Mouse (Mus musculus) activated CD4-positive, CD25-positive, alpha-beta regulatory T cell, adult 4 months (primary cell): ENCODE data around the gene Bad. TPM values are rescaled to one million over a fixed set of nuclear protein-coding genes. Genes with fewer than 3 reads are reported as not detected.

Experiments
- ATAC-seq: one replicate; pipeline ENCODE4 v1.8.0; 2017
- polyA plus RNA-seq, 2 experiments: library from polyadenylated mRNA; unstranded; fragments of 100-300 nt; shearing (Covaris generic); gene quantifications; one replicate each; pipeline ENCODE4 v1.2.1; 2017

Gene Bad
- polyA plus RNA-seq, 2 experiments from 2014 or later: 42.6 to 60.5 TPM

DNA sequence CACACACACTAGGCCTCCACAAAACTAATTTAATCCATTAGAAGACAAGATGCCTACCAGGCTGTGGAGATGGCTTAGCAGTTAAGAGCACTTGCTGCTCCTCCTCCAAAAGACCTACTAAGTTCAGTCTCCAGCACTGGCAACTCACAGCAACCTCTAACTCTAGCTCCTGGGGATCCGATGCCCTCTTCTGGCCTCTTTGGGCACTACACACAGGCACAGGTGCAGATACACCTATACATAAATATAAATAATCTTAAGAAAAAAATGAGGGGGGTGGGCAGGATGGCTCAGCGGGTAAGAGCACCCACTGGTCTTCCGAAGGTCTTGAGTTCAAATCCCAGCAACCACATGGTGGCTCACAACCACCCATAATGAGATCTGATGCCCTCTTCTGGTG is 5.4 kb upstream of the Bad start:
- ATAC-seq: no peak

DNA sequence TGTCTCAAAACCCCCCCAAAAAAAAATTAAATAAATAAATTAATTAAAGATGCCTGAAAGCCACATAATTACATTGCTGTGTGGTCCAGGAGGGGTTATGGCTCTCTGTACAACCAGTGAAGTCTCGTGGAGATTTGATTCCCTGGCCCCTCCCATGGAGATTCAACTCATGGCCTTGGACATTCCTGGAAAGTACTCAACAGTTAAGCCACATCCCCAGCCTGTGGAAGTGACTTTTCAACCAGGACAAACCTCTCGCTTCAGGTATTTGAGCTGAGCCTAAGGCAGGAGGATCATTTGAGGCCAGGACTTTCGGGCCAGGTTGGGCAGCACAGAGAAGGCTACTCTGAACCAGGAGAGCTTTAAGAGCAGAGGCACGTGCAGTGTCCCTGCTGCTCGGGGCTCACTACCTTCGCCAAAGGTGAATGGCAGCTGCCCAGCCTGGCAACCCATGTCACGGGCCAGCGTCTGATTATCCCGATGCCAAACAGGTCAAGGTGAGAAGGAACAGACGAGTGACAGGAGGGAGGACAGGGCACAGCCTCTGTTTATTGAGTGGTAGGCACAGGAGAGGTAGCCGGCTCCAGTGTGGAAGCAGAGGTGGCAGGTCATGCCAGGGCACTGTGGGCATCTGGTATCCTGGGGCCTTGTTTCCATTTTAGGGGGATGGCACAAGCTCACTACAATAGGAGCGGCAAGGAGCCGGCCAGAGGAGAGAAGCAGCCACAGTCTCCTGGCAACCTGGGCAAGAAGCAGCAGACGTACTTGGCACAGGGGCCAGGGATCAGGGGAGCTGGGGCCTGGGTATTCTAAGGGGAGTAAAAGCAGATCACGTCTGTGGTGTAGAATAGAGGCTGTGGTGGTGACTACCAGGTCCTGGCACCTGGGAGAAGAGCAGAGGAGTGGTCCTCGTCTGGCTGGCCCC is 3.9 kb upstream of the Bad start:
- no peak for ATAC-seq

DNA sequence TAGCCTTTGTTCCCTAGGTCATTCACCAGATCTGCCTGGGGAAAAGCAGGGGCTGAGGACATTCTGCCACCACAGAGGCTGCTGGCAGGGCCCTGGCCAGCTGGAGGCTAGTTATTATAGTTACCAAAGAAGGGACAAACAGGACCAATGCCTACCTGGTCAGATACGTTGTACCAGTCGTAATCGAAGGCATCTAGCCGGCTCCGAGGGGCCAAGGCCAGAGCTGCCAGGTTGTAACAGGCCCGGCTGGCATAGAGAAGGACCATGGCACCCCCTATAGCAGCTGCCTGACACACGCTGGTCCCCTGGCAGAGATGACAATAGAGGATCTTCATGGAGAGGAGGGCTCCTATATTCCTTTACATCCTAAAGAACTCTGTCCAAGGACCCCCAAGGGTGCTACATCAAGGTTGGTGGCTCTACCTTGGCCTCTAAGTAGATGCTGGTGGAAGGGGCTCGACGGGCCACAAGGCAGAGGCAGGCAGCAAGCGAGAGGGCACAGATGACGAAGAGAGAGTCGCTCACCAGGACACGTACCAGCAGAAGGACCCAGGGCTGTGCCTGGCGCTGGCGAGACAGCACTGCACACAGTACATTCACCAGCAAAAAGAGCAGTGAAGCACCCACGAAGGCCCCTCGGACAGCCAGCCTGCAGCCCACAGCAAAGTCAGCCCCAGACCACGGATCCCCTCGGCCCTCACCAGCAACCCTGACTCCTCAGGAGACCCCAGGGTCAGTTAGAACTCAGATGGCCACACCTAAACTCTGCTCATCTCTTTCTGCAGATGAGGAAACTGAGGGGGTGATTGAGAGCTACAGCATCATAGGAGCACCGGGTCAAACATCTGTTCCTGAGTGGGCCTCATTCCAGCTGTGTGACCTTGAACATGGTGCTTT is 2.3 kb upstream of the Bad start:
- no peak for ATAC-seq

DNA sequence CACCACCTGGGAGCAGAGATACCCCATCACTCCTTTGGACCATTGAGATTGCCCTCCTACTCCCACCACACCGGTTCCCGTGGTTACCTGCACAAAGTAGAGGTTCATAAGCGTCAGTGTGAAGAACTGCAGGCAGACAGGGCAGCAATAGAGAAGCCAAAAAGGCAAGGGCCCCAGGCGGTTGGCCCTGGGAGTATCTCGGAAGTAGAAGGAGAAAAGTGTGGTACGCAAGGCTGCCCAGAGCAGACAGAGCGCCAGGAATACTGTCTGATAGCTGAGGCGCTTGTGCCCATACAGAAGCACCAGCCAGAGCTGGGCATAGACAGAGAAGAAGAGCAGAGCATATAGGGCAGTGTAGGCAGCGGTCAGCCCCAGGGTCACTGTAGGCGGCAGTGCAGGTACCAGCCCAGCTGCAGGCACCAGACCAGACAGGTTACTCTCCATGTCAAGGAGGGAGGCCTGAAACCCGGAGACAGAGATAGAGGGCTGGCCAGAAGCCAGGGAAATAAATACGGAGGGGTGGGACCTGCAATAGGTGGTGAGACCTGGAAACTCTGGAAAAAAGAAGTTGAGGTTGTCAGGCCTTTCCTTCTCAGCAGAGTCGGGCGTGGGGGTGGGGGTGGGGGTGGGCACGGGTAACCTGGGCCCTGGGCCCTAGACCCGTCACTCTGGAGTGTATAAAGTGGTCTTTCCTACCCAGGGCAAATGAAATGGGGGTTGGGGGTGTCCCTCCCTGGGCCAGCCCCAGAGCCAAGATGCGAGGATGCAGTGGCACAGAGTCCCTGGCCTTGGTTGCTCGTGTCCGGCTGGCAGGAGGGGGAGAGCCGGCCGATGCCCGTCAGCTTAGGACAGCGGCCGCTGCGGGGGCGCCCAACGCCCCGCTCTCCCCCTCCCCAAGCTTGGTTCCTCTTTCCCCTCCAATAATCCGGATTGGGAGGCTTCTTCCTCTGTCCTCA is 987 bp upstream of the Bad start:
- no peak for ATAC-seq

DNA sequence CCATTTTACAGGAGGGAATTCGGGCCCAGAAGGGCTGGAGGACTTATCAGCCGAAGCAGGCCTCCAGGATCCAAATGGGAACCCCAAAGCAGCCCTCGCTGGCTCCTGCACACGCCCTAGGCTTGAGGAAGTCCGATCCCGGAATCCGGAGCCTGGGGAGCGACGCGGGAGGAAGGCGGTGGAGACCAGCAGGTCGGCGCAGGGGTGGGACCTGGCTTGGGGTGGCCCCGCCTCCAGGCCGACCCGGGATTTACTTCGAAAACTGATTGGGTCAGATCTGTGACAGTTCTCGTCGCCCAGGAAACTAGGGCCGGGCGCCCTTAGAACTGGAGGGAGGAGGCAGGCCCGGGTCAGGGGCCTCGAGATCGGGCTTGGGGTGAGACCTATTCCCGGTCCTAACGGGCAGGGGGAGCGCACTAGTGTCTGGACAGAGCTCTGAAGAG is 609 bp downstream of the Bad start, which contains the start of gene Gpr137:
Gene Gpr137, minus strand, starts transcription at position 232 of the 443 bp plus-strand sequence.
- peak; percentile 76 for ATAC-seq

DNA sequence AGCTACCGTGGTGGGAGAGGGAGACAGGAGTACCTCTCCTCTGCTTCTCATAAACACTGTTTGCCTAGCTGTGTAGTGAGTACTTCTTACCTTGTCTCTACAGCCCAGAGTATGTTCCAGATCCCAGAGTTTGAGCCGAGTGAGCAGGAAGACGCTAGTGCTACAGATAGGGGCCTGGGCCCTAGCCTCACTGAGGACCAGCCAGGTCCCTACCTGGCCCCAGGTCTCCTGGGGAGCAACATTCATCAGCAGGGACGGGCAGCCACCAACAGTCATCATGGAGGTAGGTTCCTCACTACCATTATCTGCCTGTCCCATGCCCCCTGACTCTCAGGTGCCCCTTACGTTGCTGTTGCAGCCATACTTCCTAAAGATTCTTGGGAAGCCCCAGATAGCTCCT is 1.1 kb downstream of the Bad start:
- ATAC-seq: no peak

DNA sequence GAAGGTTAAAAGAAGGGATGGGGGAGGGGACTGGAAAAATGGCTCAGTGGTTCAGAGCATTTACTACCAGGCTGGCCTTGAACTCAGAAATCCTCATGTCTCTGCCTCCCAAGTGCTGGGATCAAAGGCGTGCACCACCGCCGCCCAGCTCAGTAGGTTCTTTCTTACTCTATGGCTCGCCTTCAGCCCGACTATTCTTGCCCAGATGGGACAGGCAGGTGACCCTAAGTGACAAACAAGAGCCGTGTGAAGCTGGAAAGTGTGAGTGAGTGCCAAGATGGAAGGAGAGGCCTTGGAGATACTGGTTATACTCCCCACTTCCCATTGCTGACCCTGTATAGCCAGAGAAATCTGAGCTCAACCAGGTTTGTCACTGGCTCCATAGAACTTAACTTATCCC is 2.0 kb downstream of the Bad start:
- no peak for ATAC-seq

DNA sequence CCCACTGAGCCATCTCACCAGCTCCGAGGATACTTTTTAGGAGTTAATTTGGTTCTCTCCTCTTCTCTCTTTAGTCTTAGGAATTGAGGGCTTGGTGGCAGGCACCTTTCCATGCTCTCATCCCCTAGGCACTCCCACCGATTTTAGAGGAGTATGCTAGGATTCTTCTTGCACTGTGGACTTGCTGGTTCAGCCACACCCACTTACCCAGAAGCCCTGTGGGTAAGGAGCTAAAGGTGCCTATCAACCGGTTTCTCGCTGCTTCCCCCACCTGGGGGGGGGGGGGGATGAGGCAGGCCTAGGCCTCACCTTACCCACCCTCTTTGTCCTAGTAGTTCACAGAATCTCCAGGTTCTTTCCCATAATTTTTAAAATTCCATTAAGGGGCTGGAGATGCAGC is 6.1 kb downstream of the Bad start:
- no peak for ATAC-seq

DNA sequence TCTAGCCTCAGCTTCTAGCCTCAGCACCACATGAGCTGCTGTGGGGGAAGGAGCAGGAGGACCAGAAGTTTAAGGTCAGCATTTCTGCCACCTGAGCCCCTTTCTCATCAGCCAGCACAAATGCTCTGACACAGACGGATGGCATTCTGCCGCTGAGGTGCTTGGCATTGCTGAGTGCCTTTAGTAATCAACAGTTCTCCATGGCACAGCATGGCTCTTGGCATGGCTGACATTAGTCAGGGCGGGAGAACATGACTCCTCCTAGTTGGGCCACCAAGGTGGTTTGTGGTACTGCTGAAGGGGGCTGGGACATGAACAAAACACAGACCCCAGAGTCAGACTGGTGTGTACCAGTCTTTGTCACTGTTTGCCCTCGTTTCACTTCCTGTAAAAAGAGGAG is 6.5 kb downstream of the Bad start:
- ATAC-seq: no peak

DNA sequence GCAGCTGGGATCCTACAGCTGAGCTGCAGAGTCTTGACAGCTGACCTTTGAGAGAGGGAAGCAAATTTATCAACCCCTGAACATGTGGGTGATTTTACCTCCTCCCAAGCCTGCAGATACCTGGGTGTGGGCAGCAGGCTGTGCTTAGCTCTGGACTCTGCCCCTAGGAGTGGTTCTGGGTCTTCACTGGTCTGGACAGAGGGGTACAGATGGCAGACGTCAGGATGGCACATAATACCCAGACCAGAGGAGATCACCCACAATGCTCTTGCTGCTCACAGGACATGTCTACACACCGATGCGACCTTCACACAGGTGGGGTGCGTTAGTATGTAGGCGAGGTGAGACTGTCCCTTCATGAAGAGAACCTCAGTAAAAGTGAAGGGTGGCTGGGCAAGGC is 7.9 kb downstream of the Bad start:
- ATAC-seq: no peak

DNA sequence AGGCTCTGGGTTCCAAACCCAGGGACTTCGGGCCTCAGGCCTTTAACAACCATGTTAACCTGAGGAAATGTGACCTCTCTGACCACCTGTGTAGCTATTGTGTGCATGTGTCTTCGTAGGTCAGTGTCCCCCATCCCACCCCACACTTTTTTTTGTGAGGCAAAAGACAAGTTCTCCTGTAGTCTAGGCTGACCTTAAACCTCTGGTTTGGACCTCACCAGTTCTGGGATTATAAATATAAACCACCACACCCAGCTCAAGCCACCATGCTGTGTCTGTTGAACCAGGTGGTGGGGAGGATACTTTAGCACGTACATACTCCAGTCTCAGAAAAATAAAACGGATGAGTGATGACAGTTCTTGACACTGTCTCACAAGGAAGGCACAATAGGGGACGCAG is 8.3 kb downstream of the Bad start:
- no peak for ATAC-seq

DNA sequence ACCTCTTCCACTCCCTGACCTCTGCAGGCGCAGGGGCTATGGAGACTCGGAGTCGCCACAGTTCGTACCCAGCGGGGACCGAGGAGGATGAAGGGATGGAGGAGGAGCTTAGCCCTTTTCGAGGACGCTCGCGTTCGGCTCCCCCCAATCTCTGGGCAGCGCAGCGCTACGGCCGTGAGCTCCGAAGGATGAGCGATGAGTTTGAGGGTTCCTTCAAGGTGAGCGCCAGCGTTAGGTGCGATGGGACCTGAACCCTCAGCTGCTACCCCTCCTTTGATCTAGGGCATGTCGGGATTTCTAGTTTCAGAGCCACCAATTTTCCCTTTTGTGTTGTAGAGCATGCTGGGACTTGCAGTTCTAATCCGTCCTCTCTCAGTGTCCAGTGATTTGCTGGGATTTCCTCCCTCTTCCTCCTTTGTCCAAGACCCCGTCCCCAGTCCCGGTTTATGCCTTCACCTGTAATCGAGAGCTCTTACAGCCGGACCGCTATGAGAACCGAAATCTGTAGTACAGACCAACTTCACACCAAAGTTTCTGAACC is 9.0 kb downstream of the Bad start:
- ATAC-seq: peak; percentile 21

DNA sequence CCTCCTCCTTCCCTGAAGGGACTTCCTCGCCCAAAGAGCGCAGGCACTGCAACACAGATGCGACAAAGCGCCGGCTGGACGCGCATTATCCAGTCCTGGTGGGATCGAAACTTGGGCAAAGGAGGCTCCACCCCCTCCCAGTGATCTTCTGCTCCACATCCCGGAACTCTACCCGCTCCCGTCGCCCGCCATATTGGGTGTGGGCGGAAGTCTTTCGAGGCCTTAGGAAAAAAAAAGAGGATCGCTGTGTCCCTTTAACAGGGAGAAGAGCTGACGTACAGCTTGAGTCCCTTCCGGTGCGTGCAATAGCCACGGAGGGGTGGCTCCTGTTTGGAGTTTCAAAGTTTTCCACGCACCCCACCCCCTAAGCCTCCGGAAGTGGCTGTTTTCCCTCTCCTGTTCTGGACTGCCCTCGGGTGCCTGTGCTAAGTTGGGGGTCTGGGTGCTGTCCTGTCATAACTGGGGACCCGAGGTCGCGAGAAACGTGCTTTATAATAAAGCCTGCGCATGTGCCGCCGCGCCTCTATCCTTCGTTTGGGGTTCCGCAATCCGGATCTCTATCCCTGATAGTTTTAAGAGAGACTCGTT is 9.8 kb downstream of the Bad start:
- ATAC-seq: peak; percentile 46

DNA sequence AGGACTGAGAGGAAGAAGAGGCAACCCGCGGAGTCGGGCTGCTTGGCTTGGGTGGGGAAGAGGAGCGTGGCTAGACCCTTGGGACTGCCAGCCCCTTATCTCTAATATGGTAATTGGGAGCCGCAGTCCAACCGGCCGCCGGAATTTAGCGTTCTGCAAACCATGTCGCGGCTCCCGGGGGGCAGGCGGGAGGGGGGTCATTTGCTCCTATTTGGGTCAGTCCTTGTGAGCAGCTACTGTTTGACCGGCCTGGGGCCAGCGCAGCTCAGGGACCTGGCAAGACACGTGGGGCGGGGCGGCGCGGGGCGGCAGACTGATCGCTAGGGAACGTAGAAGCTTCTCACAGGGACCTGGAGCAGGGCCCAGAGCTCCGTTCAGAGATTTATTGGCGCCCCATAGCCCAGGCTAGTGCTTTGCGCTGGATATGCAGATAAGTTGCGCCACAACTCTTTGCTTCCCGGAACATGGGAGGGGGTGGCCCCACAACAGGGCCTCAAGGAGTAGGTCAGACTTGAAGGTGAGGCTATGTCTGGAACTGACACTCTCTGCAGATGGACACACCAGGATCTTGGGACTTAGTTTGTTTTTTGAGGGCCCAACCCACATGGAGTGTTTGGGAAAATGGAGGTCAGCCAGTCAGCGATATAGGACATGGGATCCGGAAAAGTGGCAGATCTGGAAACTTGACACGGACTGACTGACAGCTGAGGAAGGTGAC is 10.5 kb downstream of the Bad start:
- no peak for ATAC-seq

DNA sequence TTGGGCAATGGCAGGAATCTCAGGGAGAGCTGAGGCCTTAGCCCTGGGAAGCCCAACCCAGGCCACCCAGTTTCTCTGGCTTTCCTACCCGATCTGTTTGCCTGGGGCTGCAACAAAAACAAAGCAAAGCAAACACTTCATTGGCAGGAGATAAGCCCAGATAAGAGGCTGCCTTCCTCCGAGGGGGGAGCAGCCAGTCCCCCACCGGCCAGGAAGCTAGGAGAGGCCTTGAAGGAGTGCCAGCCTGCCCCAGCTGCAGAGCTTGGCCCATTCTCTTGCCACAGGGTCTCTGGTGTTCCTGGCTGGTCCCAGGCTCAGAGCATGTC is 11.0 kb downstream of the Bad start:
- peak; percentile 26 for ATAC-seq

DNA sequence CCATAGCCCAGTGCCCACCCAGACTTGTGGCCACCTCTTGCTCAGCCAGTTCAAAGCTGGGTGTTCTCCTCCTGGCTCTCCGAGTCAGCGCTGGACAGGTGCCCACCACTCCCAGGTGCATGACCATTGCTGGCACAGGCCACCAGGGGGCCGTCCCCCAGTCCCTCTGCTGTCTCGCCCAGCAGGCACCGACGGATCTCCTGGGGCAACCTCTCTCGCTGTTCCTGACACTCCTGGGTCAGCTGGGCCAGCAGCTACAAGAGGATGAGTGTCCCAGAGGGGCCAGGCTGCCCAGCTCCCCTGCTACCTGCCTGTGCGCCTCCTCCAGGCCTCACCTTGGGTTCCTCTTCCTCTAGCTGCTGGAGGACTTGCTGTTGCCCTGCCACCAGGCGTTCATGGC is 12.4 kb downstream of the Bad start:
- ATAC-seq: no peak

DNA sequence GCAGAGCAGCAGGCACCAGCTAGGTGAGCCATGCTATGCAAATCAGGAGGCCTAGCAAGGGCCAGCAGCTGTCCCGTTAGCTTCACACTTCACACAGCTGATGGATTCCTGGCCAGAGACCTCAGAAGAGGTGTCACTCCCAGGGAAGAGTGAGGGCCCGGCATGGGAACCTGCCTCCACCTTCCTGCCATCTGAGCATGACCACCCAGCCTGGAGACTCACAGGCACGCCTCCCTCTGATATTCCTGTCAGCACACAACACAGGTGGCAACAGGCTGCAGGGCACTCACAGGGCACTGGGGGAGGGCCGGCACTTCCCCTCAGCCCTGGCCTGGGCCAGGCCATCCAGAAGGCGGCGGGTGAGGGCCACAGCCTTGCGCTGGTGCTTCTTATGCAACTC is 13.8 kb downstream of the Bad start:
- no peak for ATAC-seq

DNA sequence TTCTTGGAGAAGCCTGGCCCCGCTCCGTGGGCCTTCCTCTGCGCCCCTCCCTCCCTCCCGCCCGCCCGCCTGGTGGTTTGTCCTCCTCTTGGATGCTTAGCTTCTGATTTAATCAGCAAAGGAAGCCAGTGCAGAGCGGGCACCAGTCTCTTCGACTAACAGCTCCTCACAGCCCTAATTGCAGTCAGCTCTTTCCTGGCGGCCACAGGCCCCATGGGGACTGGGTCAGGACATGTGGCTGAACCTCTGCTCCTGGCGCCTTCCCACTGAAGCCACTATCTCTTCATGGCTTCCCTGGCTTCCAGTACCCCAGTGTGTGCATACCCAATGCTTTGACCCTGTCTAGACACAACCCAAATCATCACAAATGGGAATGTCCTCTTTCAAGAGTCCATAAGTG is 14.8 kb downstream of the Bad start:
- no peak for ATAC-seq

DNA sequence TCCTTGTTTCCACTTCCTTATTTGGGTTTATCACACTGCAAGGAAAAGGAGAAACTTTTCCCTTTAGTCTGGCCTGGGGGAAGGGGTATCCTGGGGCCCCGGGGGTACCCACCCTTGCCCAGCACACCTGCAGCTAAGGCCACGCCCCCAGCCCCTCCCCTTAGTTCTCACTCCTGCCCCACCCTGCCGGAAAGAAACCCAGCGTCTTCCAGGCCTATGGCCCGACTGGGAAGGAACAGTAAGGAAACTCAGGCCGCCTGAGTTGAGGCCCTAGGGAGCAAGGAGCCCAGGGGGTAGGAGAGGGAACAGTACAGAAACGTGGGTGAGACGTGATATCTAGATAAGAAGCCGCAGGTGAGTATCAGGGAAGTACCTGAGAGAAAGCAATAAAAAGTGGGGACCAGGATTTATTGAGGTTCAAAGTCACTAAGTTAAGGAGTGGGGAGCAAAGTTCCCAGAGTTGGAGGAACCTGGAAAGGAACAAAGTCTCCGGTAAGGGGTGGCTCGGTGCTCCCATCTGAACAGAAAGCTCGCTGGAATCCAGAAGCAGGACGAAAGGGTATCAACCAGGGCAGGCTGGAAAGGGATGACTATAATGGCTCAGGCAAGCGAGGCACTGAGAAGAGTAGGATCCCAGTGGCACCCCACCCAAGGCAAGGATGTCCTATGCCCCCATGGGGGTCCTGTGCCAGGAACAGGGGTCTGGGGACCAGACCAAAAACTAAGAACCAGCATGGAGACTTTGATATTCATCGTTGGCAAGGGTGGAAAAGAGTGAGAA is 27.0 kb downstream of the Bad start:
- ATAC-seq: no peak

DNA sequence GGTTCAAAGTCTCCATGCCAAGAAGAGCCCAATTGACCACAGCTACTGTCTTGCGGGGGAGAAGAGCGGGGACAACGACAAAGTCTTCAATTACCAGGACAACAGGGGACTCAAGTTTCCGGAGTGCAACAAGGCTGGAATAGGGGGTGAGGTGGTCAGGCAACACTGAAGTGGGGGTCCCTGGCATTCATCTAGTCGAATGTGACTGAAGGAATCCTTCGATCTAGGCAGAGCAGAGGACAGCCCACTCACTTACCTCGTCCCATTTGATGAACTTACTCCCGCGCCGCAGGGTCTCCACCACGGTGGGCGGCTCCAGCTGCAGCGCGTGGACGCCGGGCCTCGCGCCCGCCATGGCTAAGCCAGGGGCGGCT is 27.6 kb downstream of the Bad start:
- no peak for ATAC-seq
